Comparison of ENCODE assay signal across 8 mouse cellular contexts in genomic region chr2:92459141-92459920, GRCm38 (mm10). TPM values are rescaled to one million over a fixed set of nuclear protein-coding genes. Genes with fewer than 3 reads are reported as not detected.
DNase-seq lines count a peak whose midpoint lies in the region; ATAC-seq and TF ChIP-seq lines count a peak whose summit lies in the region.

No protein-coding gene starts in this region.

- no peak for TF ChIP-seq CTCF in intestine, postnatal 0 days (IDR thresholded peaks at IDR 0.05; ENCODE audit: low read depth)
- no peak for TF ChIP-seq CTCF in small intestine, adult 2 months (IDR thresholded peaks at IDR 0.05; ENCODE audit: extremely low read depth, insufficient read length, insufficient replicate concordance, low read depth, low read length)

- H3K9ac ChIP-seq in intestine, postnatal 0 days (ENCODE audit: low read depth, low read length) = peak overlapping the region; percentile 57
- H3K9ac ChIP-seq in limb, embryonic 11.5 days (ENCODE audit: low read length) = peak overlapping the region; percentile 69
- peak overlapping the region; percentile 74 for H3K9ac ChIP-seq in midbrain, embryonic 13.5 days (replicated peaks)

- peak; percentile 77 for ATAC-seq in intestine, postnatal 0 days
- peak; percentile 64 for ATAC-seq in limb, embryonic 11.5 days (ENCODE audit: insufficient number of reproducible peaks, low FRiP score, low TSS enrichment, low read depth)
- ATAC-seq in midbrain, embryonic 13.5 days = peak; percentile 91

- H3K36me3 ChIP-seq in intestine, postnatal 0 days (ENCODE audit: control insufficient read depth, insufficient read depth) = peaks cover 8% of the 10 kb centered on the region
- no peaks in the 10 kb centered on the region; the same call in 1 of the 2 replicates for H3K36me3 ChIP-seq in limb, embryonic 11.5 days (ENCODE audit: control insufficient read depth, insufficient read depth, low read length)
- H3K36me3 ChIP-seq in midbrain, embryonic 13.5 days = peaks cover 4% of the 10 kb centered on the region
- H3K36me3 ChIP-seq in small intestine, adult 2 months (ENCODE audit: control insufficient read depth, insufficient read depth, low read length) = peaks cover 28% of the 10 kb centered on the region

- H3K4me3 ChIP-seq in intestine, postnatal 0 days (ENCODE audit: low read depth, low read length) = peak overlapping the region; percentile 71
- peak overlapping the region; percentile 81 for H3K4me3 ChIP-seq in limb, embryonic 11.5 days (ENCODE audit: low read depth, low read length)
- H3K4me3 ChIP-seq in midbrain, embryonic 13.5 days (replicated peaks) = peak overlapping the region; percentile 76
- H3K4me3 ChIP-seq in small intestine, adult 2 months (ENCODE audit: low read depth, low read length) = peak overlapping the region; percentile 86

- peak; percentile 67 to 80 for DNase-seq in urinary bladder, adult 18-20 months (ENCODE audit: low spot score in 2 of 2)
- no peak for DNase-seq in urinary bladder, postnatal 10 days (ENCODE audit: low spot score)
- DNase-seq in embryo, embryonic 9.5 days (ENCODE audit: extremely low spot score) = peak; percentile 75
- DNase-seq in gastrocnemius, postnatal 4 days (ENCODE audit: low spot score in 2 of 2) = peak; percentile 61 to 78
- DNase-seq in limb, embryonic 11.5 days (ENCODE audit: low spot score) = peak; percentile 84

- no peaks in the 10 kb centered on the region for H3K9me3 ChIP-seq in intestine, postnatal 0 days (ENCODE audit: control insufficient read depth)
- no peaks in the 10 kb centered on the region for H3K9me3 ChIP-seq in limb, embryonic 11.5 days (ENCODE audit: control insufficient read depth, low read length)
- H3K9me3 ChIP-seq in midbrain, embryonic 13.5 days = no peaks in the 10 kb centered on the region

- H3K27ac ChIP-seq in intestine, postnatal 0 days (ENCODE audit: low read depth, low read length) = peak overlapping the region; percentile 78
- H3K27ac ChIP-seq in limb, embryonic 11.5 days (replicated peaks; ENCODE audit: low read depth, low read length) = no peak overlapping the region
- peak overlapping the region; percentile 54 for H3K27ac ChIP-seq in midbrain, embryonic 13.5 days
- H3K27ac ChIP-seq in small intestine, adult 2 months (ENCODE audit: insufficient read depth, low read depth, low read length) = peak overlapping the region; percentile 82

- no peaks in the 10 kb centered on the region for H3K27me3 ChIP-seq in intestine, postnatal 0 days (replicated peaks; ENCODE audit: control insufficient read depth, insufficient read depth, low read length)
- peaks cover 17% of the 10 kb centered on the region for H3K27me3 ChIP-seq in limb, embryonic 11.5 days (ENCODE audit: control insufficient read depth, insufficient read depth, low read length)
- peaks cover 28% of the 10 kb centered on the region for H3K27me3 ChIP-seq in midbrain, embryonic 13.5 days
- no peaks in the 10 kb centered on the region for H3K27me3 ChIP-seq in small intestine, adult 2 months (ENCODE audit: control insufficient read depth, insufficient read depth, low read length)

- TF ChIP-seq POLR2A in small intestine, adult 2 months (IDR thresholded peaks at IDR 0.05; ENCODE audit: low read depth, low read length) = peak; percentile 57

- H3K4me1 ChIP-seq in intestine, postnatal 0 days (replicated peaks; ENCODE audit: control insufficient read depth, insufficient read depth, low read length) = peaks cover 19% of the 10 kb centered on the region; the same call in 1 of the 2 replicates
- peaks cover 9% of the 10 kb centered on the region for H3K4me1 ChIP-seq in limb, embryonic 11.5 days (ENCODE audit: control insufficient read depth, insufficient read depth, low read length)
- peaks cover 46% of the 10 kb centered on the region for H3K4me1 ChIP-seq in midbrain, embryonic 13.5 days (replicated peaks)
- H3K4me1 ChIP-seq in small intestine, adult 2 months (ENCODE audit: control insufficient read depth, insufficient read depth, insufficient read length, low read length) = peaks cover 32% of the 10 kb centered on the region

- under 1% methylated on average over 42 of the region's 55 CpGs for WGBS in intestine, postnatal 0 days
- 1% methylated on average over 55 of the region's 55 CpGs for WGBS in limb, embryonic 11.5 days
- WGBS in midbrain, embryonic 13.5 days = under 1% methylated on average over 55 of the region's 55 CpGs
- under 1% methylated on average over 55 of the region's 55 CpGs for WGBS in small intestine, adult 2 months

- peak overlapping the region; percentile 95 for H3K4me2 ChIP-seq in intestine, postnatal 0 days (replicated peaks; ENCODE audit: low read depth)
- peak overlapping the region; percentile 95 for H3K4me2 ChIP-seq in limb, embryonic 11.5 days (ENCODE audit: low read depth, severe bottlenecking)
- H3K4me2 ChIP-seq in midbrain, embryonic 13.5 days (replicated peaks) = peak overlapping the region; percentile 90

RNA-seq across cellular contexts. Expression of gene Slc35c1, which starts 1.0 kb away (rescaled TPM):
- 1 to 10 TPM; 7.8 to 9.8 TPM for total RNA-seq in gastrocnemius, postnatal 4 days (2021)
- polyA plus RNA-seq in intestine, postnatal 0 days (2015; fragmentation: Nextera tagmentation; extraction: Ambion mirVana) = 51.9 and 59.2 TPM in 2 replicates
- polyA plus RNA-seq in limb, embryonic 11.5 days (2014; fragmentation: Nextera tagmentation; extraction: Ambion mirVana) = 8.2 and 9.8 TPM in 2 replicates
- 8.9 and 10.6 TPM in 2 replicates for polyA plus RNA-seq in midbrain, embryonic 13.5 days (2015; fragmentation: Nextera tagmentation; extraction: Ambion mirVana)
- 124 and 160 TPM in 2 replicates for polyA plus RNA-seq in small intestine, adult 2 months (2012; rRNA removed)

RNA-seq across cellular contexts. Expression of gene Cry2, which starts 25.5 kb away (rescaled TPM):
- 10 to 100 TPM; 47.6 to 59.3 TPM for total RNA-seq in gastrocnemius, postnatal 4 days (2021)
- 10.0 and 11.7 TPM in 2 replicates for polyA plus RNA-seq in intestine, postnatal 0 days (2015; fragmentation: Nextera tagmentation; extraction: Ambion mirVana)
- polyA plus RNA-seq in limb, embryonic 11.5 days (2014; fragmentation: Nextera tagmentation; extraction: Ambion mirVana) = 18.0 and 18.1 TPM in 2 replicates
- polyA plus RNA-seq in midbrain, embryonic 13.5 days (2015; fragmentation: Nextera tagmentation; extraction: Ambion mirVana) = 35.8 and 36.2 TPM in 2 replicates
- 4.7 and 13.1 TPM in 2 replicates for polyA plus RNA-seq in small intestine, adult 2 months (2012; rRNA removed)

RNA-seq across cellular contexts. Expression of gene Mapk8ip1, which starts 58.3 kb away (rescaled TPM):
- 10 to 100 TPM; 41.2 to 41.5 TPM for total RNA-seq in gastrocnemius, postnatal 4 days (2021)
- polyA plus RNA-seq in intestine, postnatal 0 days (2015; fragmentation: Nextera tagmentation; extraction: Ambion mirVana) = 7.2 and 7.4 TPM in 2 replicates
- 15.1 and 19.9 TPM in 2 replicates for polyA plus RNA-seq in limb, embryonic 11.5 days (2014; fragmentation: Nextera tagmentation; extraction: Ambion mirVana)
- 86.9 and 111 TPM in 2 replicates for polyA plus RNA-seq in midbrain, embryonic 13.5 days (2015; fragmentation: Nextera tagmentation; extraction: Ambion mirVana)
- 4.7 and 5.3 TPM in 2 replicates for polyA plus RNA-seq in small intestine, adult 2 months (2012; rRNA removed)
